Mouse (Mus musculus) heart, postnatal 0 days (tissue): ENCODE data around the gene Pde4d.

ENCODE experiments used
- CTCF ChIP-seq: IDR thresholded peaks from 2 replicates; pipeline ENCODE4 v1.5.1; 2016; ENCODE audit warnings: antibody characterized with exemption, control low read depth, low read depth
- EP300 ChIP-seq: IDR thresholded peaks from 2 replicates; pipeline ENCODE4 v1.6.1; 2016; ENCODE audit warnings: antibody characterized with exemption, low read depth

DNA sequence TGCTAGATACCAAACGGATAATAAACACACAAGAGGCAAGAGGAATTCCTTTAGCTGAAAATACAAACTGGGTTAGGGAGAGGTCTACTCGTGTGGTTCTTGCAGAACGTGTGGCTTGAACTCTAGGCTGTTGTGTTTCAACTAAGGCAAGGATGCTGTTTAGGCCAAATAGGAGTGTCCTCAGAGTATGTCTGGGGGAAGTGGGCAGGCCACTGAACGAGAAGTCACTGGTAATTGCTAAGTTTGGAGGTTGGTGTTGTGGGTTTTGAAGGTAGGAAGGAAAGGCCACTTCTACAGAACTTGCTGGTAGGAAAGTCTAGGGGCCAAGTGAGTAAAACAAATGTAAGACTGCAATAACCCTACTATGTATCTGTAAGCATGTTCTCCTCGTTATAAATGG is 876.3 kb downstream of the Pde4d start:
- TF ChIP-seq EP300 (no peak), CTCF (no peak)
